Mouse (Mus musculus): Measurements from ENCODE around the gene Ugt2b35. TPM values are rescaled to one million over a fixed set of nuclear protein-coding genes. Genes with fewer than 3 reads are reported as not detected.

Gene Ugt2b35
- total and polyA plus RNA-seq, 3 experiments, result not detected

DNA sequence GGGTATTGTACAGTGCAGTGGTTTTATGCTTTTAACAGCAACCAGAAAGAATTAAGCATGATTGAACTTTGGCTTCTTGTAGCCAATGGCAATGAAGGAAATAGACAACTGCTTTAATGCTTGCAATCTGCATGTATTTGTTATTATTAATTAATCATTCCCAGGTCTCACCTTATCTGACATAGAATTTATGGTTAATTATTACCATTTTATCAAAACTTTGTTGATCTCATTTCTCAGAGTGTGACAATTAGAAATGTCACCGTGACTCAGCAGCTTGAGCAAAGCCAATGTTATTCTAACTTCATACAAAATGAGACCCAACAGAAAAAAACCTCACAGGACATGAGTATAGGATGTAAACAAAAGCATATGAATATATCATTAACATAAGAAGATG, 30.0 kb downstream of the Ugt2b35 start:
- H3K79me2 ChIP-seq (replicated peaks; ENCODE audit: control insufficient read depth, extremely low read depth, insufficient read depth, poor library complexity, severe bottlenecking), result no peaks in the 10 kb centered on the region
- dilution Hi-C loops (cut with MboI; ENCODE audit: extremely low pct_ligation_motif_present, extremely low pct_unique_long_range_greater_than_20kb, low sequenced_read_pairs), result no loop called here
- no peaks in the 10 kb centered on the region for H3K36me3 ChIP-seq (replicated peaks in 1 of 2; ENCODE audit: control insufficient read depth in 1 of 2, insufficient read depth in 1 of 2, low read length in 1 of 2)
- no peak overlapping the region for H3K27ac ChIP-seq (ENCODE audit: insufficient read depth, low read depth)
- in situ Hi-C loops (cut with MboI; ENCODE audit: low pct_ligation_motif_present, low pct_unique_long_range_greater_than_20kb, low sequenced_read_pairs), result no loop called here
- H3K9me3 ChIP-seq (replicated peaks; ENCODE audit: low read length), result no peaks in the 10 kb centered on the region
- H3K4me2 ChIP-seq (ENCODE audit: insufficient read depth, low read depth, poor library complexity, severe bottlenecking), result no peak overlapping the region
- H3K27me3 ChIP-seq (replicated peaks), result no peaks in the 10 kb centered on the region
- DNase-seq (ENCODE audit: extremely low read depth), result no peak
- TF ChIP-seq IRF4 (IDR thresholded peaks at IDR 0.05; ENCODE audit: low read depth, low read length) (no peak), ELF1 (IDR thresholded peaks at IDR 0.05; ENCODE audit: low read depth, low read length) (no peak), MAZ (IDR thresholded peaks at IDR 0.05; ENCODE audit: low read depth, low read length) (no peak), USF1 (IDR thresholded peaks at IDR 0.05; ENCODE audit: low read depth, low read length) (no peak), TCF12 (IDR thresholded peaks at IDR 0.05; ENCODE audit: low read depth, low read length) (no peak)
- H3K4me1 ChIP-seq (ENCODE audit: control insufficient read depth in 1 of 2, insufficient read depth in 2 of 2), result no peaks in the 10 kb centered on the region
- H3K4me3 ChIP-seq (replicated peaks in 1 of 3; ENCODE audit: low read depth in 2 of 3, low read length in 2 of 3, poor library complexity in 1 of 3), result no peak overlapping the region
- H3K9ac ChIP-seq (ENCODE audit: insufficient read depth, low read depth), result no peak overlapping the region

Other genes starting within 250 kb of the Ugt2b35 start
- gene Ythdc1, start 196.6 kb upstream of the Ugt2b35 start, total RNA-seq (2012; rRNA removed), result 40.0 and 47.8 TPM in 2 replicates
- gene Ythdc1, start 196.6 kb upstream of the Ugt2b35 start, total RNA-seq (2014; rRNA removed), result 64.9 and 69.4 TPM in 2 replicates
- 116 and 118 TPM in 2 replicates for gene Ythdc1, start 196.6 kb upstream of the Ugt2b35 start, polyA plus RNA-seq (2012; ENCODE audit: insufficient read length, low read depth)
- gene Ugt2b34, start 93.9 kb upstream of the Ugt2b35 start, total RNA-seq (2012; rRNA removed), result not detected in 2 replicates
- gene Ugt2b34, start 93.9 kb upstream of the Ugt2b35 start, total RNA-seq (2014; rRNA removed), result not detected in 2 replicates
- gene Ugt2b34, start 93.9 kb upstream of the Ugt2b35 start, polyA plus RNA-seq (2012; ENCODE audit: insufficient read length, low read depth), result not detected in 2 replicates
- gene Ugt2b1, start 74.3 kb upstream of the Ugt2b35 start, total RNA-seq (2012; rRNA removed), result not detected in 2 replicates
- not detected in 2 replicates for gene Ugt2b1, start 74.3 kb upstream of the Ugt2b35 start, total RNA-seq (2014; rRNA removed)
- gene Ugt2b1, start 74.3 kb upstream of the Ugt2b35 start, polyA plus RNA-seq (2012; ENCODE audit: insufficient read length, low read depth), result not detected in 2 replicates
- not detected in 2 replicates for gene Ugt2b36, start 91.7 kb downstream of the Ugt2b35 start, total RNA-seq (2012; rRNA removed)
- not detected in 2 replicates for gene Ugt2b36, start 91.7 kb downstream of the Ugt2b35 start, total RNA-seq (2014; rRNA removed)
- not detected in 2 replicates for gene Ugt2b36, start 91.7 kb downstream of the Ugt2b35 start, polyA plus RNA-seq (2012; ENCODE audit: insufficient read length, low read depth)
- not detected in 2 replicates for gene Ugt2b5, start 139.5 kb downstream of the Ugt2b35 start, total RNA-seq (2012; rRNA removed)
- gene Ugt2b5, start 139.5 kb downstream of the Ugt2b35 start, total RNA-seq (2014; rRNA removed), result not detected in 2 replicates
- not detected in 2 replicates for gene Ugt2b5, start 139.5 kb downstream of the Ugt2b35 start, polyA plus RNA-seq (2012; ENCODE audit: insufficient read length, low read depth)